Mouse (Mus musculus): ENCODE results near the gene Clhc1. TPM values are rescaled to one million over a fixed set of nuclear protein-coding genes. Genes with fewer than 3 reads are reported as not detected.
"Not testable (repeated sequence)": the region's sequence is repeated elsewhere in the genome, so short reads cannot be mapped to it uniquely, and the experiment has no call there.

Clhc1 gene
- polyA plus RNA-seq, 1 experiment = 0.22 TPM

DNA sequence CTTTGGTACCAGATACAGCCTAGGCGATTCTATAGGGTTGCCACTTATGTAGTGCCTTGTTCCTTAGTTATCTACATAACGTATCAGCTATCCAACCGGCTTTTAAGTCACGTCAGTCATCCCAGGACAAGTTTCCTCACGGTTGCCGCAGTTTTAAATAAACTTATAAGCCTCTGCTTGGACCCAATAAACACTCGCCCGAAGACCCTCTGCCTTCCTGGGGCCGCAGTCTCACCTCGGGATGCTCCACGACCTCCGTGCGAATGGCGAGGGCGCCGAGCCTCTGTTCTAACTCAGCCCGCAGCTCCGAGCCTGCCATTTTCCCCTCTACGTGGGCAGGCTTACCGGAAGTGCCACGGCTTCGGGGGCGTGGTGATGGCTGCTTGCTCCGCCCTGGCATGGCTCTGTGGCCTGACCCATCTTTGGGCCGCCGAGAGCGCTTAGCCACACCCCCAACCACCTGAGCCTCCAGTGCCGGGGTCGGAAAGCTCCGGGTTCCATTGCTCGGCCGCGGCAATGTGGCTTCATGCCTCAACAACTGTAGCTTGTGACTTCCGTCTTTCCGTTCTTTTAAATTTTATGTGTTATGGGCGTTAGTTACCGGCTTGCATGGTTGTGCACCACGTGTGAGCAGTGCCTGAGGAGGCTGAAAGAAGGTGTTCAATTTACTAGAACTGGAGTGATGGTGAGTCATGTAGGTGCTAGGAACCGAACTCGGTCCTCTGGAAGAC lies 32.9 kb upstream of the Clhc1 start, which contains the start of gene Prorsd1:
Prorsd1 (minus strand) TSS at position 352 of the 731 bp plus-strand sequence.
- TF ChIP-seq CTCF (conservative IDR thresholded peaks at IDR 0.05; ENCODE audit: insufficient read depth, insufficient read length, low read depth, low read length) (no peak), POLR2A (IDR thresholded peaks at IDR 0.05; ENCODE audit: low read depth, low read length) (peak; percentile 86)

GRCm38 (mm10) chr11:29525988-29526794 lies 21.6 kb upstream of the Clhc1 start, which contains the start of gene Mtif2:
Gene Mtif2 (plus strand): TSS chr11:29526408.
- Histone ChIP-seq H3K4me1 (ENCODE audit: control insufficient read depth, insufficient read depth, low read length) (no peaks in the 10 kb centered on the region; the same call in 1 of the 2 replicates), H3K4me3 (ENCODE audit: insufficient read depth, low read depth, low read length) (peak within 1 kb of the TSS; percentile 64), H3K36me3 (ENCODE audit: control insufficient read depth, insufficient read depth, low read length) (no peaks in the 10 kb centered on the region; the same call in 1 of the 2 replicates), H3K27ac (ENCODE audit: insufficient read depth, low read depth, low read length) (peak within 1 kb of the TSS; percentile 60), H3K27me3 (replicated peaks; ENCODE audit: control insufficient read depth, insufficient read depth, low read length) (no peaks in the 10 kb centered on the region)
- TF ChIP-seq POLR2A (IDR thresholded peaks at IDR 0.05; ENCODE audit: low read depth, low read length) (peak; percentile 81), CTCF (conservative IDR thresholded peaks at IDR 0.05; ENCODE audit: insufficient read depth, insufficient read length, low read depth, low read length) (no peak)
- 2% methylated on average over 47 of the region's 47 CpGs for WGBS
- peak; percentile 89 for DNase-seq

More for the DNA sequence above, 32.9 kb upstream of the Clhc1 start, which contains the start of gene Prorsd1:
- WGBS = 2% methylated on average over 40 of the region's 40 CpGs
- Histone ChIP-seq H3K36me3 (ENCODE audit: control insufficient read depth, insufficient read depth, low read length) (no peaks in the 10 kb centered on the region; the same call in 1 of the 2 replicates), H3K27me3 (replicated peaks; ENCODE audit: control insufficient read depth, insufficient read depth, low read length) (no peaks in the 10 kb centered on the region), H3K27ac (ENCODE audit: insufficient read depth, low read depth, low read length) (no peak within 1 kb of the TSS; the same call in 1 of the 2 replicates), H3K4me1 (ENCODE audit: control insufficient read depth, insufficient read depth, low read length) (peaks cover 2% of the 10 kb centered on the region; the same call in 1 of the 2 replicates), H3K4me3 (ENCODE audit: insufficient read depth, low read depth, low read length) (peak within 1 kb of the TSS; percentile 90)
- DNase-seq = peak; percentile 96

GRCm38 (mm10) chr11:29538201-29538600 lies 9.5 kb upstream of the Clhc1 start:
- Histone ChIP-seq H3K27ac (ENCODE audit: insufficient read depth, low read depth, low read length) (no peak overlapping the region), H3K4me3 (ENCODE audit: insufficient read depth, low read depth, low read length) (no peak overlapping the region), H3K4me1 (ENCODE audit: control insufficient read depth, insufficient read depth, low read length) (no peaks in the 10 kb centered on the region), H3K27me3 (replicated peaks; ENCODE audit: control insufficient read depth, insufficient read depth, low read length) (no peaks in the 10 kb centered on the region), H3K36me3 (ENCODE audit: control insufficient read depth, insufficient read depth, low read length) (peaks cover 11% of the 10 kb centered on the region)
- DNase-seq = no peak
- 100% methylated on average over 1 of the region's 1 CpGs for WGBS
- TF ChIP-seq CTCF (conservative IDR thresholded peaks at IDR 0.05; ENCODE audit: insufficient read depth, insufficient read length, low read depth, low read length) (no peak), POLR2A (IDR thresholded peaks at IDR 0.05; ENCODE audit: low read depth, low read length) (no peak)

- Histone ChIP-seq H3K27me3 (replicated peaks; ENCODE audit: control insufficient read depth, insufficient read depth, low read length) (no peaks in the 10 kb centered on the region), H3K4me3 (ENCODE audit: insufficient read depth, low read depth, low read length) (no peak overlapping the region), H3K4me1 (ENCODE audit: control insufficient read depth, insufficient read depth, low read length) (peaks cover 4% of the 10 kb centered on the region; the same call in 1 of the 2 replicates), H3K27ac (ENCODE audit: insufficient read depth, low read depth, low read length) (no peak overlapping the region), H3K36me3 (ENCODE audit: control insufficient read depth, insufficient read depth, low read length) (peaks cover 10% of the 10 kb centered on the region; the same call in 1 of the 2 replicates)
- TF ChIP-seq CTCF (conservative IDR thresholded peaks at IDR 0.05; ENCODE audit: insufficient read depth, insufficient read length, low read depth, low read length) (no peak), POLR2A (IDR thresholded peaks at IDR 0.05; ENCODE audit: low read depth, low read length) (no peak)
- DNase-seq = no peak
- 86% methylated on average over 3 of the region's 3 CpGs for WGBS
These were observed 3.4 kb upstream of the Clhc1 start for GRCm38 (mm10) chr11:29544225-29544945.

DNA sequence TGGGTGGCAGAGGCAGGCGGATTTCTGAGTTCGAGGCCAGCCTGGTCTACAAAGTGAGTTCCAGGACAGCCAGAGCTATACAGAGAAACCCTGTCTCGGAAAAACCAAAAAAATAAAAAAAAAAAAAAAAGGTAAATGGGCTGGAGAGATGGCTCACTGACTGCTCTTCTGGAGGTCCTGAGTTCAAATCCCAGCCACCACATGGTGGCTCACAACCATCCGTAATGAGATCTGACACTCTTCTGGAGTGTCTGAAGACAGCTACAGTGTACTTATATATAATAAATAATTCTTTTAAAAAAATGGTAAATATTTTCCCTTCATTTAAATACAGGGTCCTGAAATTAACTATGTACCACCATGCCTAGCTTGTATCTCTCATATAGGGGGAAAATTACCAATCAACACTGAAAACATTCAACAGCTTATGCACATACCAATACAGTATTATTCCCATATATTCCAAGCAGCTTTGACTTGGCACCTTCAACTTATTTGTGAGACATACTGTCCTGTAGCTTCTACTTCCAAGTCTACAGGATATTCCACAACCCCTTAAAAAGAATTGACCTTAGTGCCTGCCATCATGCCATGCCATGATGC lies 2.5 kb upstream of the Clhc1 start:
- DNase-seq; H3K4me1 ChIP-seq (ENCODE audit: control insufficient read depth, insufficient read depth, low read length); H3K36me3 ChIP-seq (ENCODE audit: control insufficient read depth, insufficient read depth, low read length); H3K27ac ChIP-seq (ENCODE audit: insufficient read depth, low read depth, low read length); H3K4me3 ChIP-seq (ENCODE audit: insufficient read depth, low read depth, low read length); H3K27me3 ChIP-seq (replicated peaks; ENCODE audit: control insufficient read depth, insufficient read depth, low read length): not testable (repeated sequence)
- 90% methylated on average over 4 of the region's 4 CpGs for WGBS

DNA sequence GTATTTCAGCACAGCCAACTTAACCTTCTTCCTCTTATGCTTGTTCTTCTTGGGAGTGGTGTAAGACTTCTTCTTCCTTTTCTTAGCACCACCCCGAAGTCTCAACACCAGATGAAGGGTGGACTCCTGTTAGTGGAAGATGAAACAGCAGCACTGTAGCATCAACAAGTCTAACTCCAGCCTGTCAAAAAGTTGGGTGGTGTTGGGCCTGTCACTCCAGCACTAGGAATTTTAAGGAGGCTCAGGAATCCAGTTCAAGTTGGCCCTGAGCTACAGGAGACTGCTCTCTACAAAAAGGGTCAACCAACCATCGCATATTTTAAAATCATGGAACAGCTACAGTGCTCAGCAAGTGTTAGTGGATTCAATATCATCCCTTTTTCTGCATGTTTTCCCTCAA lies 1.5 kb upstream of the Clhc1 start:
- not testable (repeated sequence) for H3K36me3 ChIP-seq (ENCODE audit: control insufficient read depth, insufficient read depth, low read length); H3K27me3 ChIP-seq (replicated peaks; ENCODE audit: control insufficient read depth, insufficient read depth, low read length); DNase-seq; H3K4me3 ChIP-seq (ENCODE audit: insufficient read depth, low read depth, low read length); H3K4me1 ChIP-seq (ENCODE audit: control insufficient read depth, insufficient read depth, low read length); H3K27ac ChIP-seq (ENCODE audit: insufficient read depth, low read depth, low read length)
- 83% methylated on average over 2 of the region's 2 CpGs for WGBS
